Mouse (Mus musculus): Measurements from ENCODE around the gene Pdpk1. TPM values are rescaled to one million over a fixed set of nuclear protein-coding genes. Genes with fewer than 3 reads are reported as not detected.
"Not testable (repeated sequence)": the region's sequence is repeated elsewhere in the genome, so short reads cannot be mapped to it uniquely, and the experiment has no call there.

The Pdpk1 gene
- total RNA-seq, 2 experiments from 2014 or later = 35.1 to 39.7 TPM

- intact Hi-C loops (cut with DNase I) = no loop called here
- Histone ChIP-seq H3K4me3 (no peak overlapping the region), H3K27ac (peak overlapping the region; percentile 41)
- DNase-seq = no peak
- no peak for TF ChIP-seq CTCF (IDR thresholded peaks at IDR 0.05)
Measured at GRCm38 (mm10) chr17:24134062-24134461, 16.7 kb downstream of the Pdpk1 start.

GRCm38 (mm10) chr17:24132919-24133318 is 17.8 kb downstream of the Pdpk1 start:
- DNase-seq; H3K4me3 ChIP-seq; H3K27ac ChIP-seq; intact Hi-C loops (cut with DNase I): not testable (repeated sequence)
- TF ChIP-seq CTCF (IDR thresholded peaks at IDR 0.05) = peak; percentile 38

DNA sequence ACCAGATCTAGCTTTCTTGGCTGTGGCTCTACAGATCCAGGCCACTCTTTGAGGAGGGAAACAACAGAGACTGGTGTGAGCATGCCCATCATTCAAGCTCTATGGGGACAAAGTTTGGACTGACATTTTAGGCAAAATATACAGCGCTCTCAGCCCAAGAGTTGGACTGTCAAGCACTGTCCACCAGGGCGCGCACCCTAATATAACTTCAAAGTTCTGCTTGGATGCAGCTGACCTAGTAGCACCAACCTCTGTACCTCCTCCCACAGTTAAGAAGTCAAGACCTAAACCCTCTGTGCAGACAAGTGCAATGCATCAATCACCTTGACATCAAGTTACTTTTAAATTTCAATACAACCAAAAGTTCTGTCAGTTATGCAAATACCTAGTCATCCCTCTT is 19.2 kb downstream of the Pdpk1 start:
- intact Hi-C loops (cut with DNase I) = no loop called here
- no peak overlapping the region for H3K27ac ChIP-seq
- TF ChIP-seq CTCF (IDR thresholded peaks at IDR 0.05) = no peak
- DNase-seq = no peak
- H3K4me3 ChIP-seq = no peak overlapping the region

GRCm38 (mm10) chr17:24129246-24129645 is 21.5 kb downstream of the Pdpk1 start:
- intact Hi-C loops (cut with DNase I); DNase-seq; H3K4me3 ChIP-seq: not testable (repeated sequence)
- H3K27ac ChIP-seq = peak overlapping the region; percentile 59

- DNase-seq = no peak
- no peak overlapping the region for H3K4me3 ChIP-seq
- intact Hi-C loops (cut with DNase I) = no loop called here
- no peak overlapping the region for H3K27ac ChIP-seq
- TF ChIP-seq CTCF (IDR thresholded peaks at IDR 0.05) = no peak
Measured at GRCm38 (mm10) chr17:24127592-24127991, 23.1 kb downstream of the Pdpk1 start.

- intact Hi-C loops (cut with DNase I) = no loop called here
- TF ChIP-seq CTCF (IDR thresholded peaks at IDR 0.05) = no peak
- H3K4me3 ChIP-seq = no peak overlapping the region
- no peak overlapping the region for H3K27ac ChIP-seq
- no peak for DNase-seq
Measured at GRCm38 (mm10) chr17:24126801-24127200, 23.9 kb downstream of the Pdpk1 start.

DNA sequence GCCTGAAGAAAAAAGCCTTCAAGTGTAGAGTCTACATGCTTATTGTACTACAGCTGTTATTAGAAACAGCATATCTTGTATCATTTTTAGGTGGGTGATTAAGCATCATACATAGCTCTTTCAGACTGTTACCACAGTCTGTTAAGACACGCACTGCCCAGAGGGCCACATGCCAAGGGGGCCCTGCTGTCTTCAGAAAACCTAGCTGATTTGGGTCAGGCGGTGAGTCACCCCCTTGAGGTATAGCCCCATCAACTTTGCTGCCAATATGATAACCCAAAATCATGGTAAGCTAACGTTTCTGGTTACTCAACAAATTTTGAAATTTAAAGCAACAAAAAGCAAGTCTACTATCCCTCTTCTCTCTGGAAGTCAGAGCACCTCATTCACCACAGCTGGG is 31.3 kb downstream of the Pdpk1 start:
- TF ChIP-seq CTCF (IDR thresholded peaks at IDR 0.05) = no peak
- Histone ChIP-seq H3K4me3 (no peak overlapping the region), H3K27ac (no peak overlapping the region)
- DNase-seq = no peak
- intact Hi-C loops (cut with DNase I) = no loop called here

GRCm38 (mm10) chr17:24113031-24113430 is 37.7 kb downstream of the Pdpk1 start:
- intact Hi-C loops (cut with DNase I) = no loop called here
- TF ChIP-seq CTCF (IDR thresholded peaks at IDR 0.05) = no peak
- no peak overlapping the region for H3K27ac ChIP-seq

GRCm38 (mm10) chr17:24111256-24111655 is 39.5 kb downstream of the Pdpk1 start:
- H3K4me3 ChIP-seq = no peak overlapping the region
- H3K27ac ChIP-seq = no peak overlapping the region; the same call in 1 of the 2 replicates
- no peak for DNase-seq
- no peak for TF ChIP-seq CTCF (IDR thresholded peaks at IDR 0.05)
- intact Hi-C loops (cut with DNase I) = no loop called here

More at GRCm38 (mm10) chr17:24113031-24113430, 37.7 kb downstream of the Pdpk1 start:
- no peak for DNase-seq
- H3K4me3 ChIP-seq = no peak overlapping the region

DNA sequence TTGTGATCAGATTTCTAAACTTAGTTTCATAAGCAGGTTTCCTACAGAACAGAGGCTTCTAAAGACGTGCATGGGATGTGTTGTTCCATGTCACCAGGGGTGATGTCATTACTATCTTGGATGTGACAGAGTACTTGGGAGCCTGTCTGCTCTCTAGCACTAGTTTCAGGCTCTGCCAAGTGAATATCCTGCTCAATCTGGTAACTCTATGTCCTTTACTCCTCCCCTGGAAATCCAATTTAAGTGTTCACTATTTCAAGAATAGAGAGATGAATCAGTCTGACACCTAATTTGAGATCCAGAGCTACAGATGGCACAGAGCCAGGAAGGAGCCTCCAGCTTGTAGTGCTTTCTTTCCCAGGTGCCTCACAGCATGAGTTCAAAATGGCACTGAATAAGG is 41.8 kb downstream of the Pdpk1 start:
- Histone ChIP-seq H3K4me3 (no peak overlapping the region), H3K27ac (peak overlapping the region; percentile 77)
- TF ChIP-seq CTCF (IDR thresholded peaks at IDR 0.05) = no peak
- intact Hi-C loops (cut with DNase I) = no loop called here
- peak; percentile 50 for DNase-seq

- intact Hi-C loops (cut with DNase I) = no loop called here
- no peak overlapping the region for H3K27ac ChIP-seq
Measured at GRCm38 (mm10) chr17:24105111-24105510, 45.6 kb downstream of the Pdpk1 start.

DNA sequence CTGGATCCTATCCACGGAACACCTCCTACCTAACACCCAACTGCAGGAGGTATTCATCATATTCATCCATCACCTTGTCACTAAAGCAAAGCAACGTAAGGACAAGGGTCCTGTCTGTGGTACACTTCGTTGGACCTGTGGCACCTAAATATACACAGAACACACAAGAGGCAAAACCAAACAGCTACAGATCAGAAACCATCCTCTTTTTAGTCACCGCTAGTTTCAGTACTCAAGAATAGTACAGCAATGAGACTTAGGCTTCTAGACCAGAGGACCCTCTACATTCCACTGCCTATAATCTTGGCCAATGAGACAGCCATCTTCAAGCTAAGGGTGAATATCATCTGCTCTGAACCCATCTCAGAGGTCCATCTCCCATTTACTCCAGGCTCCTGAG is 52.4 kb downstream of the Pdpk1 start:
- no peak for DNase-seq
- Histone ChIP-seq H3K27ac (no peak overlapping the region), H3K4me3 (no peak overlapping the region)
- no peak for TF ChIP-seq CTCF (IDR thresholded peaks at IDR 0.05)
- intact Hi-C loops (cut with DNase I) = no loop called here

More at GRCm38 (mm10) chr17:24105111-24105510, 45.6 kb downstream of the Pdpk1 start:
- TF ChIP-seq CTCF (IDR thresholded peaks at IDR 0.05) = no peak
- DNase-seq = no peak
- H3K4me3 ChIP-seq = no peak overlapping the region

- no peak for TF ChIP-seq CTCF (IDR thresholded peaks at IDR 0.05)
- no peak for DNase-seq
- Histone ChIP-seq H3K27ac (no peak overlapping the region), H3K4me3 (no peak overlapping the region)
- intact Hi-C loops (cut with DNase I) = no loop called here
Measured at GRCm38 (mm10) chr17:24090575-24090974, 60.1 kb downstream of the Pdpk1 start.

DNA sequence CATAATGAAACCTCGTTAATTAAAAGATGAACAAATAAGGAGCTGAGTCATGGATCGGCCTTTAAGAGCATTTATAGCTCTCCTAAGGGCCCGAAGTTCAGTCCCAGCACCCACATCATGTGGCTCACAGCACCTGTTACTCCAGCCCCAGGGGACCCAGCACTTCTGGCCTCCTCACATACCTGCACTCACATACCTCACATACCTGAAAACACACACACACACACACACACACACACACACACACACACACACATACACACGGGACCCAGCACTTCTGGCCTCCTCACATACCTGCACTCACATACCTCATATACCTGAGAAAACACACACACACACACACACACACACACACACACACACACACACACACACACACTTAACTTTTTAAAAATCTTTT is 64.3 kb downstream of the Pdpk1 start:
- DNase-seq; intact Hi-C loops (cut with DNase I): not testable (repeated sequence)

GRCm38 (mm10) chr17:24084593-24084992 is 66.1 kb downstream of the Pdpk1 start:
- Histone ChIP-seq H3K4me3 (no peak overlapping the region), H3K27ac (no peak overlapping the region)
- no peak for TF ChIP-seq CTCF (IDR thresholded peaks at IDR 0.05)
- DNase-seq = no peak
- intact Hi-C loops (cut with DNase I) = no loop called here

More for the DNA sequence above, 64.3 kb downstream of the Pdpk1 start:
- H3K27ac ChIP-seq, H3K4me3 ChIP-seq: not testable (repeated sequence)
